Mouse (Mus musculus): ENCODE data around the gene Dync2h1. TPM values are rescaled to one million over a fixed set of nuclear protein-coding genes. Genes with fewer than 3 reads are reported as not detected.

The Dync2h1 gene
- total and polyA plus RNA-seq, 2 experiments from 2014 or later = 13.0 to 14.5 TPM

- no peak for TF ChIP-seq CTCF (IDR thresholded peaks at IDR 0.05; ENCODE audit: low read depth)
These were observed 7.3 kb downstream of the Dync2h1 start for GRCm38 (mm10) chr9:7176618-7177610.

GRCm38 (mm10) chr9:7173756-7174155 is 10.5 kb downstream of the Dync2h1 start:
- DNase-seq (ENCODE audit: low spot score) (no peak), ATAC-seq (no peak)
- TF ChIP-seq CTCF (IDR thresholded peaks at IDR 0.05; ENCODE audit: low read depth) = no peak
- H3K4me2 ChIP-seq (ENCODE audit: low read depth, low read length) = no peak overlapping the region
- no peak overlapping the region for H3K27ac ChIP-seq
- no peak overlapping the region for H3K4me3 ChIP-seq (ENCODE audit: low read length)
- WGBS = 95% methylated on average over 1 of the region's 1 CpGs
- no peak overlapping the region for H3K9ac ChIP-seq (replicated peaks; ENCODE audit: low read length)
- 0 out of 2 replicates have a peak, but pooled peaks cover 5% of the 10 kb centered on the region for H3K36me3 ChIP-seq (ENCODE audit: insufficient read depth, low read length)
- no peaks in the 10 kb centered on the region for H3K4me1 ChIP-seq (ENCODE audit: insufficient read depth, low read length)
- H3K27me3 ChIP-seq (ENCODE audit: insufficient read depth, low read length) = no peaks in the 10 kb centered on the region
- H3K9me3 ChIP-seq (ENCODE audit: low read length) = no peaks in the 10 kb centered on the region

More at GRCm38 (mm10) chr9:7176618-7177610, 7.3 kb downstream of the Dync2h1 start:
- Histone ChIP-seq H3K36me3 (ENCODE audit: insufficient read depth, low read length) (no peaks in the 10 kb centered on the region), H3K9ac (replicated peaks; ENCODE audit: low read length) (peak overlapping the region; percentile 63), H3K4me2 (ENCODE audit: low read depth, low read length) (peak overlapping the region; percentile 89), H3K27ac (peak overlapping the region; percentile 42; the same call in 1 of the 2 replicates), H3K4me3 (ENCODE audit: low read length) (peak overlapping the region; percentile 59), H3K9me3 (ENCODE audit: low read length) (no peaks in the 10 kb centered on the region), H3K4me1 (ENCODE audit: insufficient read depth, low read length) (no peaks in the 10 kb centered on the region), H3K27me3 (ENCODE audit: insufficient read depth, low read length) (no peaks in the 10 kb centered on the region)
- DNase-seq (ENCODE audit: low spot score) = peak; percentile 96
- WGBS = 8% methylated on average over 41 of the region's 41 CpGs
- peak; percentile 100 for ATAC-seq

DNA sequence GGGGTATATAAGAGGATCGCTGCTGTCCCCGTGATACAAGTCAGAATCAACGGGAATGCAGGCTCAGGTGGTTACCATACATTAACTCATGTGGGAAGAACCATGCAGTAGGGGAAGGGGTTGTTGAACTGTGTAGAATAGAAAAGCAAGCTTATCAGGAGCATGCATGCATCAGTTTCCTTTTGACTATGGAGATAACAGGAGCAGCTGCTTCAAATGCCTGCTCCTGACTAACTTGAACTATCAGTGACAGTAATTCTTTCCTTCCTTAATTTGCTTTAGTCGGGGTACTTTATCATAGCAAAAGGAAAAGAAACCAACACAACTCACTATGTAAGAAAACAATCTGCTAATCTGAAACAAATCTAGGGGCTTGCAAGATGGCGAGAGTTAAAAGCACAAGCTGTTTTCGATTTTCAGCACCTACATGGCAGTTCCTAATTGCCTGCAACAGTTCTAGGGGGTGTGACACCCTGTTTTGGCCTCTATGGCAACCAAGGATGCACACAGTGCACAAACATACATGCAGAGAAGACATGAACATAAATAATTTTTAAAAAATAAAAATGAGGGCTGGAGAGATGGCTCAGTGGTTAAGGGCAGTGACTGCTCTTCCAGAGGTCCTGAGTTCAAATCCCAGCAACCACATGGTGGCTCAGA is 16.8 kb downstream of the Dync2h1 start:
- peaks cover 19% of the 10 kb centered on the region for H3K36me3 ChIP-seq (ENCODE audit: insufficient read depth, low read length)
- H3K27ac ChIP-seq = no peak overlapping the region
- no peak for DNase-seq (ENCODE audit: low spot score)
- no peak for TF ChIP-seq CTCF (IDR thresholded peaks at IDR 0.05; ENCODE audit: low read depth)
- H3K4me1 ChIP-seq (ENCODE audit: insufficient read depth, low read length) = no peaks in the 10 kb centered on the region
- no peak overlapping the region for H3K9ac ChIP-seq (replicated peaks; ENCODE audit: low read length)
- H3K27me3 ChIP-seq (ENCODE audit: insufficient read depth, low read length) = no peaks in the 10 kb centered on the region
- no peaks in the 10 kb centered on the region for H3K9me3 ChIP-seq (ENCODE audit: low read length)
- no peak overlapping the region for H3K4me3 ChIP-seq (ENCODE audit: low read length)
- ATAC-seq = no peak
- WGBS = 92% methylated on average over 6 of the region's 6 CpGs
- no peak overlapping the region for H3K4me2 ChIP-seq (ENCODE audit: low read depth, low read length)

DNA sequence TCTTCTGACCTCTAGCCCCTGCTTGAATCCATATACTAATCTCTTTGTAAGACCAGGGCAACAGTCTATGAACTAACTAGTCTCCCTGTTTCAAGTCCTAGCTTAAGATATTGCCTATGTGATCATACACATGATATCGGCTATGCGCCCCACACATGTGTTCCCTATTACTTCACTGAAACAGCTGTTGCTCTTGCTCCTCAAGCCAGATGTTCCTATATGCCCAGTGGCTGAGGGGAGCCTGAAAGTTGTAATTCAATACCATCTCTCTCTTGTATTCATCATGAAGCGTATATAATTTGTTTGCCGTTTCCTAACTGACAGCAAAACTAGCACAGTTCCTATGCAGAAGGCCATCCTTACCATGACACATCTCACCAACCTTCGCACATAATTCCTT is 23.6 kb downstream of the Dync2h1 start:
- no peak for ATAC-seq
- H3K4me2 ChIP-seq (ENCODE audit: low read depth, low read length) = no peak overlapping the region
- H3K9me3 ChIP-seq (ENCODE audit: low read length) = no peaks in the 10 kb centered on the region
- no peaks in the 10 kb centered on the region for H3K27me3 ChIP-seq (ENCODE audit: insufficient read depth, low read length)
- H3K9ac ChIP-seq (replicated peaks; ENCODE audit: low read length) = no peak overlapping the region
- H3K4me3 ChIP-seq (ENCODE audit: low read length) = no peak overlapping the region
- no peak for DNase-seq (ENCODE audit: low spot score)
- TF ChIP-seq CTCF (IDR thresholded peaks at IDR 0.05; ENCODE audit: low read depth) = no peak
- H3K27ac ChIP-seq = no peak overlapping the region
- H3K4me1 ChIP-seq (ENCODE audit: insufficient read depth, low read length) = no peaks in the 10 kb centered on the region
- 92% methylated on average over 5 of the region's 5 CpGs for WGBS
- peaks cover 26% of the 10 kb centered on the region for H3K36me3 ChIP-seq (ENCODE audit: insufficient read depth, low read length)

DNA sequence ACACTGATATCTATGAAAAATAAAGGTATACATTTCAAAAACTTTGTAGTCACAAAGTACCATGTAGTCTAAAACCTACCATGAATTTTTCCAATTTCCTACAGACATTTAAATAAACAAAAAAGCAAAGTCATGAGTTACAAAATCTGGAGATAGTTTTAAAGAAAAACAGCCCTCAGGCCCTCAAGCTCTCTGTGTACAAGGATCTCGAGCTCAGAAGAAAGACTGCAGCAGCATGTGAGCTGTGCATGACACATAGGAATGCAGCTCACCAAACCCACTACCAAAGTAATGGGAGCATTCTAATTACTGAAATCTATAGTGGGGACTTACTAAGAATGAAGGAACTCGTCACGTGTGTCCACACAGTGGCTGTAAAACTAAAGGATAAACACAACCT is 24.5 kb downstream of the Dync2h1 start:
- TF ChIP-seq CTCF (IDR thresholded peaks at IDR 0.05; ENCODE audit: low read depth) = no peak
- no peaks in the 10 kb centered on the region for H3K27me3 ChIP-seq (ENCODE audit: insufficient read depth, low read length)
- no peak overlapping the region for H3K4me2 ChIP-seq (ENCODE audit: low read depth, low read length)
- no peaks in the 10 kb centered on the region for H3K4me1 ChIP-seq (ENCODE audit: insufficient read depth, low read length)
- ATAC-seq (no peak), DNase-seq (ENCODE audit: low spot score) (no peak)
- whole genome bisulfite sequencing = 89% methylated on average over 3 of the region's 3 CpGs
- no peak overlapping the region for H3K9ac ChIP-seq (replicated peaks; ENCODE audit: low read length)
- no peak overlapping the region for H3K4me3 ChIP-seq (ENCODE audit: low read length)
- H3K27ac ChIP-seq = no peak overlapping the region
- H3K9me3 ChIP-seq (ENCODE audit: low read length) = no peaks in the 10 kb centered on the region
- peaks cover 26% of the 10 kb centered on the region for H3K36me3 ChIP-seq (ENCODE audit: insufficient read depth, low read length)

- no peak for ATAC-seq
- DNase-seq (ENCODE audit: low spot score) = no peak
- H3K4me1 ChIP-seq (ENCODE audit: insufficient read depth, low read length) = no peaks in the 10 kb centered on the region
- H3K4me2 ChIP-seq (ENCODE audit: low read depth, low read length) = no peak overlapping the region
- no peaks in the 10 kb centered on the region for H3K9me3 ChIP-seq (ENCODE audit: low read length)
- no peak overlapping the region for H3K4me3 ChIP-seq (ENCODE audit: low read length)
- no peaks in the 10 kb centered on the region for H3K27me3 ChIP-seq (ENCODE audit: insufficient read depth, low read length)
- no peak overlapping the region for H3K27ac ChIP-seq
- TF ChIP-seq CTCF (IDR thresholded peaks at IDR 0.05; ENCODE audit: low read depth) = no peak
- no peak overlapping the region for H3K9ac ChIP-seq (replicated peaks; ENCODE audit: low read length)
- 97% methylated on average over 7 of the region's 7 CpGs for WGBS
- H3K36me3 ChIP-seq (ENCODE audit: insufficient read depth, low read length) = peaks cover 27% of the 10 kb centered on the region
These were observed 25.6 kb downstream of the Dync2h1 start for GRCm38 (mm10) chr9:7158605-7159004.
